ENCODE assay signal across 24 mouse cellular contexts in the genomic region with DNA sequence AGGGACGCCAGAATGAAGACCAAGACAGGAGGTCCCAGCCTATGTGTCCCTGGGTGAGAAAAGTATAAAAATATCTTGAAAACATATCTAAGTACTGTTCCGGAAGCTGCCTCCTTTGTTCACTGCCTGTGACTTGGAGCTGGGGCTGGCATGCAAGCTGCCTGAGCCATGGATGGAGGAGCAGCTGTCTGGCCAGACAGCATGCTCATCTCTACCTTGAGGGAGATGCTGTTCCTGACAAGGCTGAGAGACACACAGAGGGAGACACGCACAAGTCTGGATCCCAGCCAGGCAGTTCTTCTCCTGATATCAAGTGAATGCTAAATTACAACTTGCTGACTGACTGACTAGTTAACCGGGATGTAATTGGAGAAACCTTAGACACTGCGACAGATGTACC.
DNase-seq lines count a peak whose midpoint lies in the region; ATAC-seq lines count a peak whose summit lies in the region.
"Had no signal": no experiment of that assay in that cellular context is flagged by ENCODE, and none has a peak within 500 bp of the region (broad histone marks: within the 10 kb centered on the region; RNA-seq: fewer than 3 reads in every experiment).

No protein-coding gene starts in this region.

- H3K27ac ChIP-seq in embryonic facial prominence, embryonic 14.5 days (replicated peaks; ENCODE audit: low read depth, low read length), result no peak overlapping the region
- no peak overlapping the region for H3K27ac ChIP-seq in embryonic facial prominence, embryonic 10.5 days (replicated peaks)
- no peak overlapping the region for H3K27ac ChIP-seq in hindbrain, embryonic 16.5 days (ENCODE audit: low read depth, low read length)
- H3K27ac ChIP-seq in hindbrain, embryonic 12.5 days, result no peak overlapping the region
- H3K27ac ChIP-seq in midbrain, embryonic 14.5 days (replicated peaks; ENCODE audit: low read depth, low read length), result no peak overlapping the region
- no peak overlapping the region for H3K27ac ChIP-seq in midbrain, embryonic 13.5 days
- no peak overlapping the region for H3K27ac ChIP-seq in heart, embryonic 10.5 days
- H3K27ac ChIP-seq: embryonic facial prominence, embryonic 12.5 days; forebrain, embryonic 12.5 days; heart, adult 2 months; hindbrain, embryonic 14.5 days; intestine, embryonic 15.5 days had no signal

- no peaks in the 10 kb centered on the region for H3K27me3 ChIP-seq in embryonic facial prominence, embryonic 14.5 days (replicated peaks; ENCODE audit: control insufficient read depth, insufficient read depth, low read length)
- H3K27me3 ChIP-seq in embryonic facial prominence, embryonic 10.5 days (replicated peaks; ENCODE audit: low read depth, poor library complexity, severe bottlenecking), result no peaks in the 10 kb centered on the region
- H3K27me3 ChIP-seq in hindbrain, embryonic 16.5 days (replicated peaks; ENCODE audit: control insufficient read depth, insufficient read depth, low read length), result no peaks in the 10 kb centered on the region
- H3K27me3 ChIP-seq in hindbrain, embryonic 12.5 days, result no peaks in the 10 kb centered on the region
- H3K27me3 ChIP-seq in midbrain, embryonic 14.5 days (ENCODE audit: control insufficient read depth, insufficient read depth, low read length), result no peaks in the 10 kb centered on the region
- no peaks in the 10 kb centered on the region for H3K27me3 ChIP-seq in midbrain, embryonic 13.5 days
- H3K27me3 ChIP-seq in heart, embryonic 10.5 days (ENCODE audit: insufficient read depth, poor library complexity, severe bottlenecking), result no peaks in the 10 kb centered on the region
- H3K27me3 ChIP-seq: embryonic facial prominence, embryonic 12.5 days; forebrain, embryonic 12.5 days; intestine, embryonic 15.5 days had no signal

- H3K36me3 ChIP-seq in embryonic facial prominence, embryonic 14.5 days (ENCODE audit: control insufficient read depth, insufficient read depth, low read length), result no peaks in the 10 kb centered on the region
- H3K36me3 ChIP-seq in embryonic facial prominence, embryonic 10.5 days (replicated peaks), result no peaks in the 10 kb centered on the region
- no peaks in the 10 kb centered on the region for H3K36me3 ChIP-seq in hindbrain, embryonic 16.5 days (ENCODE audit: control insufficient read depth, insufficient read depth, low read length)
- H3K36me3 ChIP-seq in hindbrain, embryonic 12.5 days, result no peaks in the 10 kb centered on the region
- H3K36me3 ChIP-seq in midbrain, embryonic 14.5 days (ENCODE audit: control insufficient read depth, insufficient read depth, low read length), result no peaks in the 10 kb centered on the region
- no peaks in the 10 kb centered on the region for H3K36me3 ChIP-seq in midbrain, embryonic 13.5 days
- H3K36me3 ChIP-seq in heart, embryonic 10.5 days, result no peaks in the 10 kb centered on the region
- H3K36me3 ChIP-seq: embryonic facial prominence, embryonic 12.5 days; forebrain, embryonic 12.5 days; intestine, embryonic 15.5 days had no signal

- WGBS in embryonic facial prominence, embryonic 14.5 days, result 62% methylated on average over 5 of the region's 5 CpGs
- 78% methylated on average over 5 of the region's 5 CpGs for WGBS in embryonic facial prominence, embryonic 10.5 days
- 72% methylated on average over 5 of the region's 5 CpGs for WGBS in hindbrain, embryonic 16.5 days
- WGBS in hindbrain, embryonic 12.5 days, result 81% methylated on average over 5 of the region's 5 CpGs
- 86% methylated on average over 5 of the region's 5 CpGs for WGBS in midbrain, embryonic 14.5 days
- WGBS in midbrain, embryonic 13.5 days, result 88% methylated on average over 5 of the region's 5 CpGs
- WGBS in heart, embryonic 10.5 days, result 72% methylated on average over 5 of the region's 5 CpGs

- no peak for ATAC-seq in embryonic facial prominence, embryonic 14.5 days (ENCODE audit: low read depth)
- ATAC-seq in hindbrain, embryonic 16.5 days, result peak; percentile 61
- ATAC-seq in hindbrain, embryonic 12.5 days (ENCODE audit: low FRiP score), result no peak
- ATAC-seq in midbrain, embryonic 14.5 days (ENCODE audit: low FRiP score, low TSS enrichment), result no peak
- no peak for ATAC-seq in midbrain, embryonic 13.5 days
- ATAC-seq: CD4-positive, CD25-positive, alpha-beta regulatory T cell, adult 4 months; forebrain, embryonic 16.5 days; intestine, embryonic 15.5 days had no signal

- peak; percentile 16 for DNase-seq in embryonic facial prominence, embryonic 14.5 days (ENCODE audit: low spot score)
- DNase-seq in embryonic facial prominence, embryonic 10.5 days (ENCODE audit: low spot score), result no peak
- peak; percentile 11 for DNase-seq in midbrain, embryonic 14.5 days
- DNase-seq in heart, embryonic 10.5 days (ENCODE audit: low spot score), result no peak
- DNase-seq: adrenal gland, adult 2 months; adrenal gland, postnatal 14 days; cerebellum, adult 2 months; cerebellum, adult 9-11 months; gastrocnemius, postnatal 10 days; gastrocnemius, postnatal 36 days; heart, adult 2 months; kidney, adult 11 months; kidney, adult 8-10 months had no signal

- no peak overlapping the region for H3K4me2 ChIP-seq in embryonic facial prominence, embryonic 14.5 days (ENCODE audit: low read depth, low read length)
- H3K4me2 ChIP-seq in hindbrain, embryonic 16.5 days (ENCODE audit: low read length), result no peak overlapping the region
- H3K4me2 ChIP-seq in hindbrain, embryonic 12.5 days (replicated peaks), result no peak overlapping the region
- H3K4me2 ChIP-seq in midbrain, embryonic 14.5 days (ENCODE audit: low read length), result no peak overlapping the region
- H3K4me2 ChIP-seq in midbrain, embryonic 13.5 days (replicated peaks), result no peak overlapping the region
- H3K4me2 ChIP-seq: embryonic facial prominence, embryonic 12.5 days; forebrain, embryonic 12.5 days; heart, embryonic 11.5 days; hindbrain, embryonic 14.5 days; intestine, embryonic 15.5 days had no signal

- no peaks in the 10 kb centered on the region for H3K9me3 ChIP-seq in embryonic facial prominence, embryonic 14.5 days (ENCODE audit: control insufficient read depth, low read length)
- H3K9me3 ChIP-seq in embryonic facial prominence, embryonic 10.5 days, result no peaks in the 10 kb centered on the region
- no peaks in the 10 kb centered on the region for H3K9me3 ChIP-seq in hindbrain, embryonic 16.5 days (ENCODE audit: control insufficient read depth, low read length)
- no peaks in the 10 kb centered on the region for H3K9me3 ChIP-seq in hindbrain, embryonic 12.5 days (replicated peaks)
- H3K9me3 ChIP-seq in midbrain, embryonic 14.5 days (ENCODE audit: control insufficient read depth, low read length), result no peaks in the 10 kb centered on the region
- no peaks in the 10 kb centered on the region for H3K9me3 ChIP-seq in midbrain, embryonic 13.5 days
- H3K9me3 ChIP-seq in heart, embryonic 10.5 days, result no peaks in the 10 kb centered on the region
- H3K9me3 ChIP-seq: embryonic facial prominence, embryonic 12.5 days; forebrain, embryonic 12.5 days; intestine, embryonic 15.5 days had no signal

- no peak overlapping the region for H3K9ac ChIP-seq in embryonic facial prominence, embryonic 14.5 days (ENCODE audit: low read depth, low read length)
- no peak overlapping the region for H3K9ac ChIP-seq in hindbrain, embryonic 16.5 days (ENCODE audit: low read depth, low read length)
- no peak overlapping the region for H3K9ac ChIP-seq in hindbrain, embryonic 12.5 days
- no peak overlapping the region for H3K9ac ChIP-seq in midbrain, embryonic 14.5 days (replicated peaks; ENCODE audit: low read length)
- H3K9ac ChIP-seq in midbrain, embryonic 13.5 days (replicated peaks), result no peak overlapping the region
- H3K9ac ChIP-seq: embryonic facial prominence, embryonic 12.5 days; forebrain, embryonic 12.5 days; hindbrain, embryonic 14.5 days; intestine, embryonic 15.5 days had no signal

- no peaks in the 10 kb centered on the region for H3K4me1 ChIP-seq in embryonic facial prominence, embryonic 14.5 days (ENCODE audit: control insufficient read depth, insufficient read depth, low read length)
- H3K4me1 ChIP-seq in embryonic facial prominence, embryonic 10.5 days, result no peaks in the 10 kb centered on the region
- H3K4me1 ChIP-seq in hindbrain, embryonic 16.5 days (ENCODE audit: control insufficient read depth, insufficient read depth, low read depth, low read length), result no peaks in the 10 kb centered on the region
- no peaks in the 10 kb centered on the region for H3K4me1 ChIP-seq in hindbrain, embryonic 12.5 days
- H3K4me1 ChIP-seq in midbrain, embryonic 14.5 days (ENCODE audit: control insufficient read depth, insufficient read depth, low read length), result no peaks in the 10 kb centered on the region
- peaks cover 7% of the 10 kb centered on the region for H3K4me1 ChIP-seq in midbrain, embryonic 13.5 days (replicated peaks)
- no peaks in the 10 kb centered on the region for H3K4me1 ChIP-seq in heart, embryonic 10.5 days
- H3K4me1 ChIP-seq: embryonic facial prominence, embryonic 12.5 days; intestine, embryonic 15.5 days had no signal

- no peak overlapping the region for H3K4me3 ChIP-seq in embryonic facial prominence, embryonic 14.5 days (ENCODE audit: low read depth, low read length)
- no peak overlapping the region for H3K4me3 ChIP-seq in embryonic facial prominence, embryonic 10.5 days
- no peak overlapping the region for H3K4me3 ChIP-seq in hindbrain, embryonic 16.5 days (ENCODE audit: low read length)
- no peak overlapping the region for H3K4me3 ChIP-seq in hindbrain, embryonic 12.5 days
- H3K4me3 ChIP-seq in midbrain, embryonic 14.5 days (replicated peaks; ENCODE audit: low read depth, low read length), result no peak overlapping the region
- H3K4me3 ChIP-seq in midbrain, embryonic 13.5 days (replicated peaks), result no peak overlapping the region
- H3K4me3 ChIP-seq in heart, embryonic 10.5 days, result no peak overlapping the region
- H3K4me3 ChIP-seq: embryonic facial prominence, embryonic 12.5 days; erythroblast, embryonic 14.5 days; forebrain, embryonic 12.5 days; heart, adult 2 months; intestine, embryonic 15.5 days had no signal

Comparison
In these comparisons a context has a peak if more than half of its experiments do, and no peak if none do; other contexts are left out.
1. DNase-seq: peak in embryonic facial prominence, embryonic 14.5 days (single experiment) and midbrain, embryonic 14.5 days (single experiment); none in embryonic facial prominence, embryonic 10.5 days (single experiment) and heart, embryonic 10.5 days (single experiment).